Mouse (Mus musculus): ENCODE results near the gene Anapc15-ps. TPM values are rescaled to one million over a fixed set of nuclear protein-coding genes. Genes with fewer than 3 reads are reported as not detected.
A peak's percentile ranks its signal among the peaks of the same experiment; 100 is the strongest.

Gene Anapc15-ps
- polyA plus RNA-seq, 1 experiment, result not detected

DNA sequence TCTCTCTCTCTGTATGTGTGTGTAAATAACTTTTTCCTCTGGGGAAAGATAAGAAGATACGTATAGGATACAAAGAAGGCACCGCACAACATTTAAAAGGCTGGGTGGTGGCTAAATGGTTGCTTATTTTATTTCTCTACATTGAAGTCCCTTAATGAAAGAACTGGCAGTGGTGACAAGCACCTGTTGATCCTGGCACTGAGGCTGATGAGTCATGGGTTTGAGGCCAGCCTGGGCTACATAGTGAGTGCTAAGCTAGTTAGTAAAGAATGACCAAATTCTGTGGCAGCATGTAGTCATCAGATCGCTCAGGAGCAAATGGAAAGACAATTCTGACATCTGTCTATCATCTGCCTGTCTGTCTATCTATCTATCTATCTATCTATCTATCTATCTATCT is 10.5 kb upstream of the Anapc15-ps start:
- 98% methylated on average over 3 of the region's 3 CpGs for WGBS
- no peak for TF ChIP-seq CTCF (IDR thresholded peaks at IDR 0.05; ENCODE audit: extremely low read depth, insufficient read depth, insufficient read length, insufficient replicate concordance)
- TF ChIP-seq POLR2A (IDR thresholded peaks at IDR 0.05; ENCODE audit: low read depth, low read length), result no peak
- H3K4me3 ChIP-seq (ENCODE audit: extremely low read depth, insufficient read depth, insufficient read length), result no peak overlapping the region
- no peak overlapping the region for H3K27ac ChIP-seq (ENCODE audit: insufficient read depth, low read length)
- no peaks in the 10 kb centered on the region for H3K36me3 ChIP-seq (ENCODE audit: control insufficient read depth, insufficient read depth, low read length)
- H3K27me3 ChIP-seq (ENCODE audit: control insufficient read depth, insufficient read depth, low read length), result no peaks in the 10 kb centered on the region
- H3K4me1 ChIP-seq (ENCODE audit: control insufficient read depth, insufficient read depth, insufficient read length), result no peaks in the 10 kb centered on the region; the same call in 1 of the 2 replicates
- DNase-seq (ENCODE audit: low read depth in 1 of 2, low spot score in 2 of 2), result no peak

DNA sequence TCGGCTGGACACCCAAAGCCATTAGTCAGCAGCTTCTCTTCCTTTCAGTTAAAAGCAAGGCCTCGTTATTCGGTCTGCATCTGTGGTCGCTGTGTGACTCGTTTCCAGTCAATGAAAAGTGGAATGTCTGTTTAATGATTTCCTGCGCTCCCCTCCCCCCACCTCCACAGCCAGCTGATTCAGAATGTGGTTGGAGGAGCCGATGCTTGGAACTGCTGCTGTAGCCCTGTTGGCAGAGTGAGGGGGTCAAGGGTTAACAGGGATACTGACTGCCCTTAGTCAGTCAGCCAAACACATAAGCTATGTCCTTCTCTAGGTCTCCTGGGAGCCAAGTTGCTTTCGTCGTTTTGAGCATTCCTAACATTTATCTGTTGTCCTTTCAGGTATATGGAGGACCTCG is 9.7 kb upstream of the Anapc15-ps start:
- Histone ChIP-seq H3K27ac (ENCODE audit: insufficient read depth, low read length) (no peak overlapping the region), H3K27me3 (ENCODE audit: control insufficient read depth, insufficient read depth, low read length) (no peaks in the 10 kb centered on the region), H3K36me3 (ENCODE audit: control insufficient read depth, insufficient read depth, low read length) (no peaks in the 10 kb centered on the region), H3K4me1 (ENCODE audit: control insufficient read depth, insufficient read depth, insufficient read length) (no peaks in the 10 kb centered on the region; the same call in 1 of the 2 replicates), H3K4me3 (ENCODE audit: extremely low read depth, insufficient read depth, insufficient read length) (no peak overlapping the region)
- WGBS, result 78% methylated on average over 10 of the region's 10 CpGs
- DNase-seq (ENCODE audit: low read depth in 1 of 2, low spot score in 2 of 2), result no peak
- TF ChIP-seq POLR2A (IDR thresholded peaks at IDR 0.05; ENCODE audit: low read depth, low read length), result no peak
- no peak for TF ChIP-seq CTCF (IDR thresholded peaks at IDR 0.05; ENCODE audit: extremely low read depth, insufficient read depth, insufficient read length, insufficient replicate concordance)

- Histone ChIP-seq H3K27ac (ENCODE audit: insufficient read depth, low read length) (no peak overlapping the region), H3K4me1 (ENCODE audit: control insufficient read depth, insufficient read depth, insufficient read length) (no peaks in the 10 kb centered on the region; the same call in 1 of the 2 replicates), H3K4me3 (ENCODE audit: extremely low read depth, insufficient read depth, insufficient read length) (no peak overlapping the region), H3K36me3 (ENCODE audit: control insufficient read depth, insufficient read depth, low read length) (no peaks in the 10 kb centered on the region), H3K27me3 (ENCODE audit: control insufficient read depth, insufficient read depth, low read length) (no peaks in the 10 kb centered on the region)
- TF ChIP-seq POLR2A (IDR thresholded peaks at IDR 0.05; ENCODE audit: low read depth, low read length) (no peak), CTCF (IDR thresholded peaks at IDR 0.05; ENCODE audit: extremely low read depth, insufficient read depth, insufficient read length, insufficient replicate concordance) (no peak)
- WGBS, result 71% methylated on average over 9 of the region's 9 CpGs
- no peak for DNase-seq (ENCODE audit: low read depth in 1 of 2, low spot score in 2 of 2)
Observed at GRCm38 (mm10) chr10:95682091-95682740, 9.0 kb upstream of the Anapc15-ps start.

DNA sequence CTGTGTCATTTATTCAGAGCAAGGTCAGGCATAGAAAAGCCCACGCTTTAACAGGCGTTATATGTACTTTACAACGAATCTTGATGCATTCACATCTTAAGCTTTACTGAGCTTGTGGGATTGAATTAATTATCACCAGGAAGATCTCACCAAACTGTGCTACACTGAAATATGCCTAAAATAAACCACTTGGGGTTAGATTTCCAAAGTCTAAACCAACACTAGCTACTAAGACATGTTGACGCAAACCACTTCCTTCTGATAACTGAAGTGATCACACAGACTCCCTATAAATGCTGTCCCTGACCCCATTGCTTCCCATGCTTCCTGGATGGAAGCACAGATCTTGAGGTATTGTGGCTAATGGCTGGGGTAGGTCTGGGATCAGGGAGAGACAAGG is 8.2 kb upstream of the Anapc15-ps start:
- no peak for TF ChIP-seq POLR2A (IDR thresholded peaks at IDR 0.05; ENCODE audit: low read depth, low read length)
- TF ChIP-seq CTCF (IDR thresholded peaks at IDR 0.05; ENCODE audit: extremely low read depth, insufficient read depth, insufficient read length, insufficient replicate concordance), result no peak
- Histone ChIP-seq H3K4me1 (ENCODE audit: control insufficient read depth, insufficient read depth, insufficient read length) (no peaks in the 10 kb centered on the region; the same call in 1 of the 2 replicates), H3K4me3 (ENCODE audit: extremely low read depth, insufficient read depth, insufficient read length) (no peak overlapping the region), H3K36me3 (ENCODE audit: control insufficient read depth, insufficient read depth, low read length) (no peaks in the 10 kb centered on the region), H3K27ac (ENCODE audit: insufficient read depth, low read length) (no peak overlapping the region), H3K27me3 (ENCODE audit: control insufficient read depth, insufficient read depth, low read length) (no peaks in the 10 kb centered on the region)
- 62% methylated on average over 4 of the region's 4 CpGs for WGBS
- no peak for DNase-seq (ENCODE audit: low read depth in 1 of 2, low spot score in 2 of 2)

- no peaks in the 10 kb centered on the region; the same call in 1 of the 2 replicates for H3K4me1 ChIP-seq (ENCODE audit: control insufficient read depth, insufficient read depth, insufficient read length)
- H3K36me3 ChIP-seq (ENCODE audit: control insufficient read depth, insufficient read depth, low read length), result no peaks in the 10 kb centered on the region
- no peaks in the 10 kb centered on the region for H3K27me3 ChIP-seq (ENCODE audit: control insufficient read depth, insufficient read depth, low read length)
- no peak overlapping the region for H3K27ac ChIP-seq (ENCODE audit: insufficient read depth, low read length)
- H3K4me3 ChIP-seq (ENCODE audit: extremely low read depth, insufficient read depth, insufficient read length), result peak overlapping the region; percentile 19; the same call in 1 of the 2 replicates
- 77% methylated on average over 7 of the region's 7 CpGs for whole genome bisulfite sequencing
- no peak for DNase-seq (ENCODE audit: low read depth in 1 of 2, low spot score in 2 of 2)
- no peak for TF ChIP-seq POLR2A (IDR thresholded peaks at IDR 0.05; ENCODE audit: low read depth, low read length)
- TF ChIP-seq CTCF (IDR thresholded peaks at IDR 0.05; ENCODE audit: extremely low read depth, insufficient read depth, insufficient read length, insufficient replicate concordance), result no peak
Observed at GRCm38 (mm10) chr10:95681058-95681440, 7.8 kb upstream of the Anapc15-ps start.

- WGBS, result 58% methylated on average over 28 of the region's 28 CpGs
- DNase-seq (ENCODE audit: low read depth in 1 of 2, low spot score in 2 of 2), result no peak
- no peaks in the 10 kb centered on the region for H3K36me3 ChIP-seq (ENCODE audit: control insufficient read depth, insufficient read depth, low read length)
- no peak overlapping the region for H3K27ac ChIP-seq (ENCODE audit: insufficient read depth, low read length)
- H3K4me3 ChIP-seq (ENCODE audit: extremely low read depth, insufficient read depth, insufficient read length), result peak overlapping the region; percentile 19; the same call in 1 of the 2 replicates
- H3K4me1 ChIP-seq (ENCODE audit: control insufficient read depth, insufficient read depth, insufficient read length), result no peaks in the 10 kb centered on the region; the same call in 1 of the 2 replicates
- H3K27me3 ChIP-seq (ENCODE audit: control insufficient read depth, insufficient read depth, low read length), result no peaks in the 10 kb centered on the region
- TF ChIP-seq CTCF (IDR thresholded peaks at IDR 0.05; ENCODE audit: extremely low read depth, insufficient read depth, insufficient read length, insufficient replicate concordance), result no peak
Observed at GRCm38 (mm10) chr10:95680153-95681057, 7.2 kb upstream of the Anapc15-ps start.

Measured in spleen, adult 2 months (tissue).